ENCODE assay signal across 8 mouse cellular contexts in genomic region chr11:49961098-49961740, GRCm38 (mm10). TPM values are rescaled to one million over a fixed set of nuclear protein-coding genes. Genes with fewer than 3 reads are reported as not detected.
DNase-seq lines count a peak whose midpoint lies in the region; ATAC-seq and TF ChIP-seq lines count a peak whose summit lies in the region.

No protein-coding gene starts in this region.

- no peak overlapping the region for H3K27ac ChIP-seq in bone marrow macrophage, adult 2 months (ENCODE audit: insufficient read depth, low read depth, low read length)
- H3K27ac ChIP-seq in forebrain, embryonic 11.5 days (ENCODE audit: low read depth, low read length), result no peak overlapping the region
- H3K27ac ChIP-seq in hindbrain, postnatal 0 days, result no peak overlapping the region
- H3K27ac ChIP-seq in liver, adult 2 months (replicated peaks; ENCODE audit: insufficient read depth, low read depth, low read length), result no peak overlapping the region

- H3K36me3 ChIP-seq in forebrain, embryonic 11.5 days (ENCODE audit: control insufficient read depth, insufficient read depth, low read length), result no peaks in the 10 kb centered on the region
- H3K36me3 ChIP-seq in hindbrain, postnatal 0 days (ENCODE audit: insufficient read depth, low read length), result no peaks in the 10 kb centered on the region
- H3K36me3 ChIP-seq in liver, adult 2 months (ENCODE audit: control insufficient read depth, insufficient read depth, low read length), result no peaks in the 10 kb centered on the region

- no peaks in the 10 kb centered on the region for H3K4me1 ChIP-seq in bone marrow macrophage, adult 2 months (ENCODE audit: control insufficient read depth, insufficient read depth, low read length)
- H3K4me1 ChIP-seq in forebrain, embryonic 11.5 days (replicated peaks; ENCODE audit: control insufficient read depth, insufficient read depth, low read length), result no peaks in the 10 kb centered on the region
- H3K4me1 ChIP-seq in hindbrain, postnatal 0 days (ENCODE audit: insufficient read depth, low read length), result no peaks in the 10 kb centered on the region
- H3K4me1 ChIP-seq in liver, adult 2 months (ENCODE audit: control insufficient read depth, insufficient read depth, low read length), result no peaks in the 10 kb centered on the region

- no peak overlapping the region for H3K4me3 ChIP-seq in bone marrow macrophage, adult 2 months (ENCODE audit: insufficient read depth, low read length)
- H3K4me3 ChIP-seq in forebrain, embryonic 11.5 days (ENCODE audit: low read depth, low read length), result no peak overlapping the region
- H3K4me3 ChIP-seq in hindbrain, postnatal 0 days (ENCODE audit: low read length), result no peak overlapping the region
- H3K4me3 ChIP-seq in liver, adult 2 months (ENCODE audit: insufficient read depth, low read depth, low read length), result no peak overlapping the region

- H3K9me3 ChIP-seq in forebrain, embryonic 11.5 days (ENCODE audit: control insufficient read depth, low read length), result no peaks in the 10 kb centered on the region
- no peaks in the 10 kb centered on the region for H3K9me3 ChIP-seq in hindbrain, postnatal 0 days (ENCODE audit: low read length)

- no peaks in the 10 kb centered on the region for H3K79me2 ChIP-seq in liver, adult 2 months (ENCODE audit: control insufficient read depth, insufficient read depth, low read length)

- no peak overlapping the region for H3K4me2 ChIP-seq in forebrain, embryonic 11.5 days (ENCODE audit: low read depth, low read length, severe bottlenecking)
- no peak overlapping the region for H3K4me2 ChIP-seq in hindbrain, postnatal 0 days (ENCODE audit: low read depth, low read length)

- peak; percentile 97 for TF ChIP-seq CTCF in bone marrow macrophage, adult 2 months (IDR thresholded peaks at IDR 0.05; ENCODE audit: low read depth, low read length)
- TF ChIP-seq CTCF in hindbrain, postnatal 0 days (IDR thresholded peaks at IDR 0.05; ENCODE audit: low read depth), result peak; percentile 98
- TF ChIP-seq CTCF in liver, adult 2 months (IDR thresholded peaks at IDR 0.05; ENCODE audit: low read depth, low read length), result peak; percentile 95

- no peaks in the 10 kb centered on the region for H3K27me3 ChIP-seq in forebrain, embryonic 11.5 days (ENCODE audit: control insufficient read depth, insufficient read depth, low read length)
- H3K27me3 ChIP-seq in hindbrain, postnatal 0 days (ENCODE audit: insufficient read depth, low read length), result no peaks in the 10 kb centered on the region
- H3K27me3 ChIP-seq in liver, adult 2 months (ENCODE audit: control insufficient read depth, insufficient read depth, low read length), result no peaks in the 10 kb centered on the region

- 35% methylated on average over 10 of the region's 10 CpGs for WGBS in forebrain, embryonic 11.5 days
- WGBS in hindbrain, postnatal 0 days, result 36% methylated on average over 10 of the region's 10 CpGs
- 32% methylated on average over 10 of the region's 10 CpGs for WGBS in liver, adult 2 months

- TF ChIP-seq POLR2A in bone marrow macrophage, adult 2 months (IDR thresholded peaks at IDR 0.05; ENCODE audit: borderline replicate concordance, low read depth, low read length), result no peak
- TF ChIP-seq POLR2A in liver, adult 2 months (IDR thresholded peaks at IDR 0.05; ENCODE audit: extremely low read depth, insufficient read depth, low read length), result no peak

- H3K9ac ChIP-seq in forebrain, embryonic 11.5 days (ENCODE audit: low read length), result no peak overlapping the region
- no peak overlapping the region for H3K9ac ChIP-seq in hindbrain, postnatal 0 days (replicated peaks; ENCODE audit: low read length)
- H3K9ac ChIP-seq in liver, adult 2 months (ENCODE audit: low read depth, low read length), result no peak overlapping the region

- ATAC-seq in forebrain, embryonic 11.5 days (replicated peaks; ENCODE audit: low FRiP score), result 0 out of 2 replicates have a peak, but pooled peaks have one; percentile 33
- ATAC-seq in hindbrain, postnatal 0 days, result peak; percentile 60

- peak; percentile 30 to 69 for DNase-seq in layer of hippocampus, adult 18-20 months (ENCODE audit: low spot score in 2 of 2)
- DNase-seq in layer of hippocampus, adult 9-10 months (ENCODE audit: low spot score), result no peak
- peak; percentile 89 for DNase-seq in forebrain, embryonic 11.5 days (ENCODE audit: low spot score)
- peak; percentile 92 for DNase-seq in hindbrain, postnatal 0 days (ENCODE audit: low spot score)
- DNase-seq in liver, adult 2 months (ENCODE audit: extremely low read depth, low read depth, low spot score), result peak; percentile 7
- DNase-seq in natural killer cell, adult 2 months (ENCODE audit: low spot score in 2 of 2), result peak; percentile 55 to 66
- DNase-seq in testis, postnatal 10 days (ENCODE audit: low spot score), result peak; percentile 86

RNA-seq across cellular contexts. Expression of gene Rasgef1c, which starts 59.6 kb away (rescaled TPM):
- 1 to 10 TPM; 1.8 to 2.1 TPM for total RNA-seq in layer of hippocampus, adult 18-20 months (2021)
- polyA plus RNA-seq in bone marrow macrophage, adult 2 months (2012; ENCODE audit: insufficient read depth, insufficient read length, missing spikeins), result not detected in 2 replicates
- polyA plus RNA-seq in forebrain, embryonic 11.5 days (2014; fragmentation: Nextera tagmentation; extraction: Ambion mirVana), result 1.2 and 1.6 TPM in 2 replicates
- 50.2 and 53.9 TPM in 2 replicates for total RNA-seq in hindbrain, postnatal 0 days (2014; rRNA removed)
- polyA plus RNA-seq in hindbrain, postnatal 0 days (2015; fragmentation: Nextera tagmentation; extraction: Ambion mirVana), result 44.9 and 45.2 TPM in 2 replicates
- total RNA-seq in liver, adult 2 months (2014; rRNA removed), result not detected in 2 replicates
- not detected in 2 replicates for polyA plus RNA-seq in liver, adult 2 months (2012; rRNA removed)

Comparison
In these comparisons a context has a peak if more than half of its experiments do, and no peak if none do; other contexts are left out.
1. RNA of gene Rasgef1c, which starts 59.6 kb away (polyA plus RNA-seq): 44.9 to 45.2 TPM in hindbrain, postnatal 0 days; 1.2 to 1.6 TPM in forebrain, embryonic 11.5 days, not detected in liver, adult 2 months and not detected in bone marrow macrophage, adult 2 months; every median in the first group is over 10 times any median in the second.
2. Peak in every context shown above with its lines, with median percentiles within 50 percentile points of each other: CTCF ChIP-seq.